Mouse (Mus musculus) heart, embryonic 14.5 days (tissue): ENCODE measurements around the gene Flt3l. TPM values are rescaled to one million over a fixed set of nuclear protein-coding genes. Genes with fewer than 3 reads are reported as not detected.
"Not testable (repeated sequence)": the region's sequence is repeated elsewhere in the genome, so short reads cannot be mapped to it uniquely, and the experiment has no call there.

ENCODE experiments used
- ATAC-seq: fragments of 200-750 bp; cut with Nextera tagmentation; 2 replicates; pipeline ENCODE4 v1.8.0; 2017; ENCODE audit warnings: low read depth, moderate TSS enrichment; ENCODE audit not compliant: insufficient number of reproducible peaks, insufficient read depth, low FRiP score
- H3K27ac ChIP-seq, 2 experiments: fragments of 200-500 bp in 1 of 2; fragments of 300-500 bp in 1 of 2; sonication (generic) in 1 of 2; replicated peaks in 1 of 2; 2 replicates each; pipeline ENCODE4 v1.5.1; 2012 to 2014; ENCODE audit warnings: low read depth in 2 of 2, low read length in 2 of 2, control low read depth in 1 of 2, mild to moderate bottlenecking in 1 of 2, mixed read lengths in 1 of 2; ENCODE audit not compliant: control insufficient read depth in 1 of 2, insufficient read depth in 1 of 2
- H3K27me3 ChIP-seq: fragments of 300-500 bp; sonication (generic); 2 replicates; pipeline ENCODE4 v1.6.1; 2014; ENCODE audit warnings: mild to moderate bottlenecking, low read length, control low read depth; ENCODE audit not compliant: control insufficient read depth, insufficient read depth
- H3K36me3 ChIP-seq: fragments of 300-500 bp; sonication (generic); 2 replicates; pipeline ENCODE4 v1.6.1; 2014; ENCODE audit warnings: mild to moderate bottlenecking, control low read depth, low read length, mixed read lengths; ENCODE audit not compliant: control insufficient read depth, insufficient read depth
- H3K4me1 ChIP-seq, 2 experiments: fragments of 200-500 bp in 1 of 2; fragments of 300-500 bp in 1 of 2; sonication (generic) in 1 of 2; 2 replicates each; pipeline ENCODE4 v1.6.1; 2012 to 2014; ENCODE audit warnings: low read length in 2 of 2, control low read depth in 1 of 2, mixed read lengths in 1 of 2; ENCODE audit not compliant: control insufficient read depth in 2 of 2, insufficient read depth in 2 of 2
- H3K4me2 ChIP-seq: fragments of 300-500 bp; sonication (generic); 2 replicates; pipeline ENCODE4 v1.6.1; 2014; ENCODE audit warnings: mild to moderate bottlenecking, low read length
- H3K4me3 ChIP-seq, 2 experiments: fragments of 200-500 bp in 1 of 2; fragments of 300-500 bp in 1 of 2; sonication (generic) in 1 of 2; 2 replicates each; pipeline ENCODE4 v1.5.1; 2012 to 2014; ENCODE audit warnings: low read length in 2 of 2, mild to moderate bottlenecking in 2 of 2, control low read depth in 1 of 2, low read depth in 1 of 2, moderate library complexity in 1 of 2; ENCODE audit not compliant: control insufficient read depth in 1 of 2, insufficient read depth in 1 of 2
- H3K9ac ChIP-seq: fragments of 300-500 bp; sonication (generic); 2 replicates; pipeline ENCODE4 v1.6.1; 2014; ENCODE audit warnings: mild to moderate bottlenecking, low read length
- H3K9me3 ChIP-seq: fragments of 300-500 bp; sonication (generic); 2 replicates; pipeline ENCODE4 v1.6.1; 2016; ENCODE audit warnings: low read length, control low read depth; ENCODE audit not compliant: control insufficient read depth
- WGBS: fragments of 180-500 bp; shearing (Covaris S2); extraction: QIAGEN DNeasy Blood & Tissue Kit; methylation state at CpG from one replicate; pipeline ENCODE4 v1.1.7; 2014; 5-methylcytosine and 5-hydroxymethylcytosine counted together
- polyA plus RNA-seq: library from polyadenylated mRNA; unstranded; fragments of >200 nt; fragmentation: Nextera tagmentation; extraction: Ambion mirVana; gene quantifications from 2 replicates; pipeline ENCODE4 v1.2.1, GENCODE M21; 2014

The Flt3l gene
- polyA plus RNA-seq, 1 experiment from 2014 or later, result 1.3 TPM

DNA sequence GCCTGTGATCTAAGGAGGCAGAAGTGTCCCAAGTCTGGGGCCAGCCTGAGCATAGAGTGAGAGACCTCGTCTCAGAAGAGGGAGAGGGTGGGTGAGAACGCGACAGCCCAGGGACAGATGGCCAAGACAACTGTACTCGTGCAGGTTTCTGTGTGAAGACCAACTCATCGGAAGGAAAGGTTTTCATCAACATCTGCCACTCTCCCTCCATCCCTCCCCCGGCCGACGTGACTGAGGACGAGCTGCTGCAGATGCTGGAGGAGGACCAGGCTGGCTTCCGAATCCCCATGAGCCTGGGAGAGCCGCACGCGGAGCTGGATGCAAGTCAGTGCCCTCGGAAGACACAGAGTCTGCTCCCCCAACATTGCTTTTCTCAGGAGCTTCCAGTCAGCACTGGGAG, 21.2 kb upstream of the Flt3l start:
- H3K36me3 ChIP-seq, result peaks cover 39% of the 10 kb centered on the region
- no peak overlapping the region for H3K27ac ChIP-seq
- WGBS, result 88% methylated on average over 14 of the region's 14 CpGs
- no peak overlapping the region for H3K4me3 ChIP-seq
- no peaks in the 10 kb centered on the region for H3K9me3 ChIP-seq
- peaks cover 6 to 11% of the 10 kb centered on the region in 2 experiments; a peak in 2 of 4 replicates for H3K4me1 ChIP-seq
- peaks cover 1% of the 10 kb centered on the region; the same call in 1 of the 2 replicates for H3K27me3 ChIP-seq
- no peak for ATAC-seq
- H3K4me2 ChIP-seq, result no peak overlapping the region
- H3K9ac ChIP-seq, result no peak overlapping the region

DNA sequence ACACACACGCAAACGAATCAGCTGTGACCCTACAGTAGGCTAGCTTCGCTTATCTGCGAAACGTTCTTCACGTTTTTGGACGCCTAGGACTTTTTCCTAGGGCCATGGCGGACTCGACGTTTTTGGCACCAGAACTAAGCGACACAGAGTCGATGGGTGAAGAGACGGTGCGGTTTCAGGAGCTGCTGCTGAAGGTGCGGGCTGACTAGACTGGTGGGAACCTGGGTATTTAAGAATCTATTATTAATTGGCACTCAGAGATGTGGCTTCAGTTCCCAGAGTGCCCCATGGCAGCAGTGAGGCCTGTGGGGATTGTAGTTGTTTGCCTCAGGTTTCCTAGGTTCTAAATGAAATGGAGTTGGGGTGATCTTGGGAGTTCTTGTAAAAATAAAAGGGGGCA, 20.0 kb upstream of the Flt3l start:
- H3K27ac ChIP-seq, result no peak overlapping the region
- no peaks in the 10 kb centered on the region for H3K9me3 ChIP-seq
- H3K4me1 ChIP-seq, result peaks cover 4 to 9% of the 10 kb centered on the region in 2 experiments; a peak in 2 of 4 replicates
- no peak for ATAC-seq
- WGBS, result 90% methylated on average over 15 of the region's 15 CpGs
- no peak overlapping the region for H3K4me2 ChIP-seq
- no peak overlapping the region for H3K9ac ChIP-seq
- peaks cover 39% of the 10 kb centered on the region for H3K36me3 ChIP-seq
- H3K27me3 ChIP-seq, result no peaks in the 10 kb centered on the region
- H3K4me3 ChIP-seq, result no peak overlapping the region

DNA sequence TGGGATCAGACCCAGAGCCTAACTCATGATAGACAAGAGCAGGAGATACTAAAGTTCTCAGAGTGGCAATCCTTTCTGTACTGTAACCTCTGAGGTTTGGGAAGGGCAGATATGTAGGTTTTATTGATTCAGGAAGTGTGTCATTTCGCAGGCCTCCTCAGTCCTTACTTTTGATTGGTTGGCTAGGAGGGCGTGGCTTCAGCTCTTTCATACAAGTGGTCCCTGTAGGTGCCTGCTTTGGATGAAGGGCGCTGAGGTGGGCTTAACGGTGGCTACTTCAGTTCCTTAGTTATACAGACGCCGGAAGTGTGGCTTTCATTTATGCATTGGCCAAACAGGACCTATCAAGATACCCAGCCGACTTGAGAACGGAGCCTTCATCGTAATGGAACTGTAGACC, 19.4 kb upstream of the Flt3l start:
- ATAC-seq, result no peak
- Histone ChIP-seq H3K9me3 (no peaks in the 10 kb centered on the region), H3K4me1 (peaks cover 4 to 9% of the 10 kb centered on the region in 2 experiments; a peak in 2 of 4 replicates), H3K27me3 (no peaks in the 10 kb centered on the region), H3K4me2 (no peak overlapping the region), H3K4me3 (no peak overlapping the region), H3K36me3 (peaks cover 35% of the 10 kb centered on the region), H3K27ac (no peak overlapping the region), H3K9ac (no peak overlapping the region)
- 85% methylated on average over 9 of the region's 9 CpGs for WGBS

DNA sequence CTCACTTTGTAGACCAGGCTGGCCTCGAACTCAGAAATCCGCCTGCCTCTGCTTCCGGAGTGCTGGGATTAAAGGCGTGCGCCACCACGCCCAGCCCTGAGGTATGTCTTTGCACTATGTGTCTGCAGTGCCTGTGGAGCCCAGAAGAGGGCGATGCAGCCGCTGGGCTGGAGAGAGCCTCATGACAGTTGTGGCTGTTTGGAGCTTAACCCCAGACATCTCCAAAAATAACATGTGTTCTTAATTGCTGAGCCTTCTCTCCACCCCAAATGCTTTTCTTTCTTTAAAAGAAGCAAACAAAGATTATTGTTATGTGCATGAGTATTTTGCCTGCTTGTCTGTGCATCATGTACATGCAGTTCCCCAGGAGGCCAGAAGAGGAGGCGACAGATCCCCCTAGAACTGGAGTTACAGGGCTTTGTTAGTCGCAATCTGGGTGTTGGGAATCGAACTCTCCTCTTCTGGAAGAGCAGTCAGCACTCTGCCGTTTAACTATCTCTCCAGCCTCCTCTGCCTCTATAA, 18.8 kb upstream of the Flt3l start:
- Histone ChIP-seq H3K27me3 (no peaks in the 10 kb centered on the region), H3K36me3 (peaks cover 29% of the 10 kb centered on the region), H3K4me3 (peak overlapping the region; percentile 39 to 63), H3K9ac (peak overlapping the region; percentile 52), H3K4me1 (peaks cover 4 to 9% of the 10 kb centered on the region in 2 experiments; a peak in 2 of 4 replicates), H3K27ac (peak overlapping the region in 1 of 2 experiments; percentile 96; a peak in 1 of 4 replicates), H3K9me3 (no peaks in the 10 kb centered on the region), H3K4me2 (peak overlapping the region; percentile 74)
- ATAC-seq, result no peak
- 77% methylated on average over 12 of the region's 12 CpGs for WGBS

DNA sequence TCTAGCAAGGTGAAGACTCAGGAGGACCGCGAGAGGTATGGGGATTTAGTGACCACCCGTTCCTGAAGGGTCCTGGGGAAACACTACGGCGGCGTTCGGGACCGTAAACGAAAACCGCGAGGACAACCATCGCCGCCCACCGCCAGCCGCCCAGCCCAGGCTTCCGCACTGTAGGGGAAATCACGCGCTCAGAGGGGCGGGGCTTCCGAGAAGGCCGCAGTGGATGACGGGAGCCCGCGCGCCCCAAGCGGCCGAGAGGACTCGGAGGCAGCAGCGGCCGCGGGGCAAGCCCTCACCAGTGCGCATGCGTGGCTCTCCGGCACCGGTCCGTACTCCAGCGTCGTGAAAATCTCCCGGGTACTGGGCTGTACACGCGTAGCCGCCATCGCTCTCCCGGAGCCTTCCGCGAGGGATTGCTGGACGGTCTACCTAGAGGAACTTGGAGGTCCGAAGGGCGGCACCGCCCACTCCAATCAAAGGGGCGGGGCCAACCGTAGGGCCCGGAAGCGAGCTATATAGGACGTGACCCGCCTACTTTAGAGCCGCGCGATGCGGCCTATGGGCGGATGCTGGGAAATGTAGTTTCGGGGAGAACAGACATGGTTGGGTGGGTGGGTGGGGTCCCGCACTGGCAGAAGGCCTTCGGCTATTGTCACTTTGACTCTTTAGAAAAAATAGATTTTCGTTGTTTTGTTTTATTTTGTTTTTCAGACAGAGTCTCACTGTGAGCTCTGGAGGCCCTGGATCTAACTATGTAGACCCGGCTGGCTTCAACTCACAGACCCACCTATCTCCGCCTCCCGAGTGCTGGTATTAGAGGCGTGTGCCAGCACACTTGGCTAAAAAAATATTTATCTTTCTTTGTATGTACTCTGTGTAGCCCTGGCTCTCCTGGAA, 18.1 kb upstream of the Flt3l start, which contains the start of the genes Pih1d1 and Aldh16a1:
Pih1d1 (plus strand) TSS at position 208 of the 897 bp plus-strand sequence.
Aldh16a1 (minus strand) TSS at position 489 of the 897 bp plus-strand sequence.
- Histone ChIP-seq H3K9ac (peak within 1 kb of the TSS; percentile 93), H3K27ac (peak within 1 kb of the TSS; percentile 96 to 98), H3K36me3 (peaks cover 22% of the 10 kb centered on the region), H3K4me1 (peaks cover 4 to 9% of the 10 kb centered on the region in 2 experiments; a peak in 2 of 4 replicates), H3K9me3 (no peaks in the 10 kb centered on the region), H3K4me3 (peak within 1 kb of the TSS; percentile 63 to 84), H3K27me3 (no peaks in the 10 kb centered on the region), H3K4me2 (peak within 1 kb of the TSS; percentile 74)
- ATAC-seq, result peak; percentile 93
- WGBS, result 4% methylated on average over 64 of the region's 69 CpGs

DNA sequence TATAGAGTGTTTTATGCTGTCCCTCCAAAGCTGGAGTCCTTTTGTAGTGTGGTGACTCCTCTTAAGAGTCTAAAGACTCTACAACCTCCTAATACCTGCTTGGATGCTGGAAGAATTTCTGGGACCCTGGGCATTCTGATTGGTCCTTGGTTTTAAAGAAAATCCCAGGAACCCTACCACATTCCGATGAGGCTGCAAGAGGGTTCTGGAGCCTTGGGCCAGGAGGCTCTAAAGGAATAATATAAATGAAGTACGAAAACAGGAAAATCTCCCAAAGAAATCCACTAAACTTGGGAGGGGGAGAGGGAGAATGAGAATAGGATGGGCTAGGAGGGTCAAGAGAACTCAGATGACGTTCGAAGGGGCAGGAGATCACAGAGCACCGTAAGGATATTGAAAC, 17.4 kb upstream of the Flt3l start:
- Histone ChIP-seq H3K9me3 (no peaks in the 10 kb centered on the region), H3K4me3 (peak overlapping the region; percentile 63 to 84), H3K27ac (peak overlapping the region; percentile 78 to 96), H3K4me2 (peak overlapping the region; percentile 74), H3K27me3 (no peaks in the 10 kb centered on the region), H3K9ac (peak overlapping the region; percentile 93), H3K36me3 (peaks cover 19% of the 10 kb centered on the region), H3K4me1 (peaks cover 4 to 9% of the 10 kb centered on the region in 2 experiments; a peak in 2 of 4 replicates)
- WGBS, result 2% methylated on average over 5 of the region's 5 CpGs
- ATAC-seq, result no peak

DNA sequence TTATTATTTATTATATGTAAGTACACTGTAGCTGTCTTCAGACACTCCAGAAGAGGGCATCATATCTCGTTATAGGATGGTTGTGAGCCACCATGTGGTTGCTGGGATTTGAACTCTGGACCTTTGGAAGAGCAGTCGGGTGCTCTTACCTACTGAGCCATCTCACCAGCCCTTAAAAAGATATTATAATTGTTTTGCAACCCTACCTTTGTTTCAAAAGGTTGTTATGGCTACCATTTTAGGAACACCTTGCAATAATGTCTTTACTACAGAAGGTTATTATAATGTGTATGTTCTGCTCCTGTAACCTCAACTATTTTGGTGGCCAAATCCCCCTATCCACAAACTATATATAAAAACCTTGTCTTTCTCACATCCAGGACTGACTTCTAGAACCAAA, 16.8 kb upstream of the Flt3l start:
- H3K4me1 ChIP-seq, H3K27ac ChIP-seq, H3K4me3 ChIP-seq, ATAC-seq, H3K27me3 ChIP-seq, H3K9me3 ChIP-seq, H3K9ac ChIP-seq: not testable (repeated sequence)
- Histone ChIP-seq H3K36me3 (peaks cover 18% of the 10 kb centered on the region), H3K4me2 (peak overlapping the region; percentile 74; the same call in 1 of the 2 replicates)
- 96% methylated on average over 2 of the region's 2 CpGs for WGBS
